Mouse (Mus musculus): ENCODE measurements around the gene Gnb1. TPM values are rescaled to one million over a fixed set of nuclear protein-coding genes. Genes with fewer than 3 reads are reported as not detected.

The Gnb1 gene
- total RNA-seq, 2 experiments from 2014 or later, result 272 to 286 TPM

GRCm38 (mm10) chr4:155574931-155575330, 83.8 kb downstream of the Gnb1 start:
- DNase-seq (ENCODE audit: low spot score in 2 of 2), result no peak

GRCm38 (mm10) chr4:155575521-155575920, 84.4 kb downstream of the Gnb1 start:
- no peak for DNase-seq (ENCODE audit: low spot score in 2 of 2)

GRCm38 (mm10) chr4:155577132-155577531, 86.0 kb downstream of the Gnb1 start:
- no peak for DNase-seq (ENCODE audit: low spot score in 2 of 2)

GRCm38 (mm10) chr4:155577741-155578140, 86.6 kb downstream of the Gnb1 start:
- no peak for DNase-seq (ENCODE audit: low spot score in 2 of 2)

GRCm38 (mm10) chr4:155578336-155579125, 87.4 kb downstream of the Gnb1 start:
- peak in 1 of 2 experiments; percentile 32 for DNase-seq (ENCODE audit: low spot score in 2 of 2)

- peak in 1 of 2 experiments; percentile 42 for DNase-seq (ENCODE audit: low spot score in 2 of 2)
Observed at GRCm38 (mm10) chr4:155580420-155580819, 89.3 kb downstream of the Gnb1 start.

GRCm38 (mm10) chr4:155582279-155582905, 91.2 kb downstream of the Gnb1 start:
- no peak for DNase-seq (ENCODE audit: low spot score in 2 of 2)

GRCm38 (mm10) chr4:155589356-155589755, 98.2 kb downstream of the Gnb1 start:
- no peak for DNase-seq (ENCODE audit: low spot score in 2 of 2)

- DNase-seq (ENCODE audit: low spot score in 2 of 2), result no peak
Observed at GRCm38 (mm10) chr4:155591012-155591719, 100.0 kb downstream of the Gnb1 start.

GRCm38 (mm10) chr4:155593780-155594179, 102.6 kb downstream of the Gnb1 start:
- no peak for DNase-seq (ENCODE audit: low spot score in 2 of 2)

GRCm38 (mm10) chr4:155595777-155596176, 104.6 kb downstream of the Gnb1 start:
- no peak for DNase-seq (ENCODE audit: low spot score in 2 of 2)

- no peak for DNase-seq (ENCODE audit: low spot score in 2 of 2)
Observed at GRCm38 (mm10) chr4:155596606-155597005, 105.4 kb downstream of the Gnb1 start.

GRCm38 (mm10) chr4:155598536-155598935, 107.4 kb downstream of the Gnb1 start:
- DNase-seq (ENCODE audit: low spot score in 2 of 2), result no peak

GRCm38 (mm10) chr4:155599901-155600825, 109.0 kb downstream of the Gnb1 start:
- no peak for DNase-seq (ENCODE audit: low spot score in 2 of 2)

GRCm38 (mm10) chr4:155601091-155601996, 110.2 kb downstream of the Gnb1 start, which contains the start of gene Slc35e2:
TSS of gene Slc35e2 (plus strand) at chr4:155601416.
- peak; percentile 93 to 95 for DNase-seq (ENCODE audit: low spot score in 2 of 2)

- no peak for DNase-seq (ENCODE audit: low spot score in 2 of 2)
Observed at GRCm38 (mm10) chr4:155601997-155602456, 110.9 kb downstream of the Gnb1 start.

GRCm38 (mm10) chr4:155602753-155603152, 111.6 kb downstream of the Gnb1 start:
- no peak for DNase-seq (ENCODE audit: low spot score in 2 of 2)

- no peak for DNase-seq (ENCODE audit: low spot score in 2 of 2)
Observed at GRCm38 (mm10) chr4:155603801-155604200, 112.6 kb downstream of the Gnb1 start.

- no peak for DNase-seq (ENCODE audit: low spot score in 2 of 2)
Observed at GRCm38 (mm10) chr4:155605132-155605531, 114.0 kb downstream of the Gnb1 start.

- no peak for DNase-seq (ENCODE audit: low spot score in 2 of 2)
Observed at GRCm38 (mm10) chr4:155606825-155607224, 115.7 kb downstream of the Gnb1 start.

Measured in gastrocnemius, postnatal 4 days (tissue).